Mouse (Mus musculus): ENCODE measurements at regions not wholly inside any gene's neighbourhood (a gene's known extent, or its start where the extent isn't known, plus 50 kb on each side); places are given as distances from the start of the nearest gene placed in this dataset.

DNA sequence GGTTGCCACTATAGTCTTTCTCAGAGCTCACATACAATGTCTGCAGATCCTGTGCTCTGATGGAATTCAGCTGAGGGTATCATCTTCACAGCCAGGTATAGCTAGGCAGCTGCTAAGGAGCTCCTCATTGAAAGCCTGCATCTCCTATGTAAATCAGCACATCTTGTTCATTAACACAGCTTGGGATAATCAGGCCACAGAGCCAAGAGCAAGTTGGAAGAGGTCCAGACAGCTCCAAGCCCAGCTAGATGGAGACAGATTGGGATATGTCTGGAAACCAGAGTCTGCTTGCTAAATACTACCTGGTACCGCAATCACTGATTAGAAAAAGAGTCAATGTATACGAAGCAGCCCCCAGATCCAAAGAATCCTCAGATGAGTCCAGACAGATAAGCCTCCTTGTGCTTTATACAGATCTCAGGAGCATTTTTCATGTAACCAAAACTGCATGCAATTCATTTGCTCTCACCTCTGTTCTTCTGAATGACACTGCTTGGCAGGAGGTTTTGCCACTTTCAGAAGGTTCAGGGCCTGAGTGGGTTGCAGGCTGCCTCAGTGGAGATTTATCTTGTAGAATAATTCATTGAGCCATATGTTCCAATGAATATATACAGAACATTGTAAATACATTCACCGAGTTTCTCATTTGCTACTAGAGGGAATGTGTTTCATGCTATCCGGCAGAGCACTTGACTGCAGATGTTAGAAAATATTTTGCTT, 485.4 kb downstream of the D3Ertd751e start:
- H3K4me2 ChIP-seq, result no peak overlapping the region
- H3K27me3 ChIP-seq, result no peaks in the 10 kb centered on the region
- H3K4me3 ChIP-seq (replicated peaks), result no peak overlapping the region
- no peaks in the 10 kb centered on the region for H3K4me1 ChIP-seq (replicated peaks)
- H3K36me3 ChIP-seq, result no peaks in the 10 kb centered on the region
- no peak overlapping the region for H3K9ac ChIP-seq (replicated peaks)
- ATAC-seq (ENCODE audit: insufficient number of reproducible peaks, insufficient read depth, low FRiP score, low TSS enrichment, low read depth), result no peak
- 0 out of 2 replicates have a peak, but pooled peaks cover 3% of the 10 kb centered on the region for H3K9me3 ChIP-seq
- no peak overlapping the region for H3K27ac ChIP-seq
- WGBS, result 82% methylated on average over 4 of the region's 4 CpGs

DNA sequence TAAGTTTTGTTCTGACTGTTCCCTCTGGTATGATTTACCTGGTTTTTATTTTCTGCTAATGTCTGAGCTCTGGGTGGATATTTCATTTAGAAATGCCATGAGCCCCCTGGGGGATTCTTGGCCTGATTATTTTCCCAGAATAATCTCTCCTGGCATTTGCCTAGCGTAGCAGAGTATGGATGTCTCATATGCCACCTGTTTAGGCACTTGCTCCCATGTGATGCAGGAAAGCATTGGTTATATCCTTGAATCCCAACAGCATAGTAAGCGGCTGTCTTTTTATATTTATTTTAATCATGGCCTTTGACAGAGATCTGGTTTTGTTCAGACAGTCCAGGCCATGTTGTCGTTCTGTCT, 486.0 kb downstream of the D3Ertd751e start:
- no peaks in the 10 kb centered on the region for H3K27me3 ChIP-seq
- H3K9ac ChIP-seq (replicated peaks), result no peak overlapping the region
- no peak; the same call in 1 of the 2 replicates for ATAC-seq (ENCODE audit: insufficient number of reproducible peaks, insufficient read depth, low FRiP score, low TSS enrichment, low read depth)
- H3K36me3 ChIP-seq, result no peaks in the 10 kb centered on the region
- 72% methylated on average over 3 of the region's 3 CpGs for WGBS
- H3K4me2 ChIP-seq, result no peak overlapping the region
- H3K4me3 ChIP-seq (replicated peaks), result no peak overlapping the region
- H3K27ac ChIP-seq, result no peak overlapping the region
- no peaks in the 10 kb centered on the region for H3K4me1 ChIP-seq (replicated peaks)
- 0 out of 2 replicates have a peak, but pooled peaks cover 3% of the 10 kb centered on the region for H3K9me3 ChIP-seq

- H3K4me3 ChIP-seq (replicated peaks), result no peak overlapping the region
- no peaks in the 10 kb centered on the region for H3K27me3 ChIP-seq
- H3K4me1 ChIP-seq (replicated peaks), result no peaks in the 10 kb centered on the region
- H3K9me3 ChIP-seq, result 0 out of 2 replicates have a peak, but pooled peaks cover 3% of the 10 kb centered on the region
- no peak overlapping the region for H3K4me2 ChIP-seq
- H3K9ac ChIP-seq (replicated peaks), result no peak overlapping the region
- ATAC-seq (ENCODE audit: insufficient number of reproducible peaks, insufficient read depth, low FRiP score, low TSS enrichment, low read depth), result no peak
- 84% methylated on average over 5 of the region's 5 CpGs for WGBS
- no peak overlapping the region for H3K27ac ChIP-seq
- H3K36me3 ChIP-seq, result no peaks in the 10 kb centered on the region
Observed at GRCm38 (mm10) chr3:42232268-42232667, 489.9 kb downstream of the D3Ertd751e start.

DNA sequence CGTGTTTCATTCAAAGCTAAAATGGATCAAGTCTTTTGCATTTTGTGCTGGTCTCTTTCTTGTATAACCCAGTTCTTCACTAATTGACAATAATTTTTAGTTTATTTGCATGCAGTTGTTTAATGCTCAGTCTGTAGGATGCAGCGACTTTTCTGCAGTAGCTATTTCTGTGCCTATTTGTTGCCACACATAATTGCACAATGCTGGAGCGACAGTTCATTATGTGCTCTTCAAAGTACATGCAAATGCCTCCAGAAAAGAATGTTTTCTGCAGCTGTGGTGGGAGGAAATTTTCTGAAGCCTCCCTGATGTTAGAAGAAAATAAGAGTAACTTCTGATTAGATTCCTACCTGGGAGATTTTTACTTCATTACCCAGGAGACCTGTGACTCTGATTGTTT, 491.3 kb downstream of the D3Ertd751e start:
- H3K27me3 ChIP-seq, result no peaks in the 10 kb centered on the region
- H3K9me3 ChIP-seq, result 0 out of 2 replicates have a peak, but pooled peaks cover 3% of the 10 kb centered on the region
- no peak for ATAC-seq (ENCODE audit: insufficient number of reproducible peaks, insufficient read depth, low FRiP score, low TSS enrichment, low read depth)
- no peak overlapping the region for H3K4me2 ChIP-seq
- H3K27ac ChIP-seq, result no peak overlapping the region
- H3K36me3 ChIP-seq, result no peaks in the 10 kb centered on the region
- no peaks in the 10 kb centered on the region for H3K4me1 ChIP-seq (replicated peaks)
- no peak overlapping the region for H3K4me3 ChIP-seq (replicated peaks)
- no peak overlapping the region for H3K9ac ChIP-seq (replicated peaks)
- 86% methylated on average over 3 of the region's 3 CpGs for WGBS

- Histone ChIP-seq H3K9ac (replicated peaks) (no peak overlapping the region), H3K27ac (no peak overlapping the region), H3K4me1 (replicated peaks) (no peaks in the 10 kb centered on the region), H3K4me2 (no peak overlapping the region), H3K4me3 (replicated peaks) (no peak overlapping the region), H3K36me3 (no peaks in the 10 kb centered on the region), H3K27me3 (no peaks in the 10 kb centered on the region), H3K9me3 (0 out of 2 replicates have a peak, but pooled peaks cover 3% of the 10 kb centered on the region)
- WGBS, result 89% methylated on average over 1 of the region's 1 CpGs
- no peak for ATAC-seq (ENCODE audit: insufficient number of reproducible peaks, insufficient read depth, low FRiP score, low TSS enrichment, low read depth)
Observed at GRCm38 (mm10) chr3:42235515-42235914, 493.1 kb downstream of the D3Ertd751e start.

Measured in limb, embryonic 12.5 days (tissue).